Mouse (Mus musculus) lung, postnatal 14 days (tissue): ENCODE data around the gene Men1.

Experiments used
- DNase-seq: peaks from one replicate; pipeline ENCODE4 v3.0.0; 2021

Gene Men1

DNA sequence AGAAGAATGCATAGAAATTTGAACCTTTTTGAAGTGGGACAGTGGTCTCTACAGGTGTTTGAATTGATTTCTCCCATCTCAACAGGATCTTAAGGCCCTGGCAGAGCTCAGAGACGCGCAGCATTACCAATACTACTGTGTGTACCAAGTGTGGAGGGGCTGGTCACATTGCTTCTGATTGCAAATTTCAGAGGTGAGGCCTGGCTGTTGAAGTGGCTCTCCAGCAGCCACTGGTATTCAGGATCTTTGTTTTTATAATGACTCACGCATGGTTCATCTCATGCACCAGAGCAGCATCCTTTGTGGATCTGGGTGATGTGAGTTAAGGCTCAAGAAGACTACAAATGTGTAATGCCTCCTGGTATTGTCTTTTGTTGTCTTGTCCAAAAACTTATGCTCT is 37.7 kb downstream of the Men1 start:
- DNase-seq: no peak

DNA sequence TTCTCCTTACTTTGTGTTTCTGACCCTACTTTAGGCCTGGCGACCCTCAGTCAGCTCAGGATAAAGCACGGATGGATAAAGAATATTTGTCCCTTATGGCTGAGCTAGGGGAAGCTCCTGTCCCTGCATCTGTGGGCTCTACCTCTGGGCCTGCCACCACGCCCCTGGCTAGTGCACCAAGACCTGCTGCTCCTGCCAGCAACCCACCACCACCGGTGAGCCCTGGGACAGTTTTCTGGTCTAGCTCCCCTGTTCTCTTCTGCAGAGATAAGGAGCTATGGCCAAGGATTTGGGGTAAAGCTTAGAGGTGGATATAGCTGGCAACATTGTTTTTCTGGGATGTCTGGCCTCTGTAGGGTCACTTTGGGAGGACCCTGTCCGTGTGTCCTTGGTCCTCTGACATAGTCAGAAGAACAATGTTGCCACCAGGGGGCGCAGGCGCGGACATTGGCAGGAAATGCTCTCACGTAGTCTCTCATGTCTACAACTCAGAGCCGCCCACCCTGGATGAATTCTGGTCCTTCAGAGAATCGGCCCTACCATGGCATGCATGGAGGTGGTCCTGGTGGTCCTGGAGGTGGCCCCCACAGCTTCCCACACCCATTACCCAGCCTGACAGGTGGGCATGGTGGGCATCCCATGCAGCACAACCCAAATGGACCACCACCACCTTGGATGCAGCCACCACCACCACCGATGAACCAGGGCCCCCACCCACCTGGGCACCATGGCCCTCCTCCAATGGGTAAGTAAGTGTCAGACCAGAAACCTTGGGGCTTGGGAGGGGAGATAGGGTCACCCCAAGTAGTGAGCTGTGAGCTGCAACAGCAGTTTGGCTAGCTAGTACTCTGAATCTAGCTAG is 39.0 kb downstream of the Men1 start:
- DNase-seq: peak; percentile 93

DNA sequence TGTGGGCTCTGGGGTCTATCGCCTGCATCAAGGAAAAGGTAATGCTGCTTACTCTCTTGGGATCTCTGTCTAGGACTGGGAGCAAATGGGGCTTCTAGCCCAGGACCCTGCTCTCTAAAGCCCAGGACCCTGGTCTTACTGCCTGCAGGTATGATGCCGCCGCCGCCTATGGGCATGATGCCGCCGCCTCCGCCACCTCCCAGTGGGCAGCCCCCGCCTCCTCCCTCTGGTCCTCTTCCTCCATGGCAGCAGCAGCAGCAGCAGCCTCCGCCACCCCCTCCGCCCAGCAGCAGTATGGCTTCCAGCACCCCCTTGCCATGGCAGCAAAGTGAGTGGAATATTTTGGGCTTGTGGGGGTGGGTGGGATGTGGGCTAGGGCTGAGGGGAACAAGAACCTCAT is 39.8 kb downstream of the Men1 start:
- no peak for DNase-seq

DNA sequence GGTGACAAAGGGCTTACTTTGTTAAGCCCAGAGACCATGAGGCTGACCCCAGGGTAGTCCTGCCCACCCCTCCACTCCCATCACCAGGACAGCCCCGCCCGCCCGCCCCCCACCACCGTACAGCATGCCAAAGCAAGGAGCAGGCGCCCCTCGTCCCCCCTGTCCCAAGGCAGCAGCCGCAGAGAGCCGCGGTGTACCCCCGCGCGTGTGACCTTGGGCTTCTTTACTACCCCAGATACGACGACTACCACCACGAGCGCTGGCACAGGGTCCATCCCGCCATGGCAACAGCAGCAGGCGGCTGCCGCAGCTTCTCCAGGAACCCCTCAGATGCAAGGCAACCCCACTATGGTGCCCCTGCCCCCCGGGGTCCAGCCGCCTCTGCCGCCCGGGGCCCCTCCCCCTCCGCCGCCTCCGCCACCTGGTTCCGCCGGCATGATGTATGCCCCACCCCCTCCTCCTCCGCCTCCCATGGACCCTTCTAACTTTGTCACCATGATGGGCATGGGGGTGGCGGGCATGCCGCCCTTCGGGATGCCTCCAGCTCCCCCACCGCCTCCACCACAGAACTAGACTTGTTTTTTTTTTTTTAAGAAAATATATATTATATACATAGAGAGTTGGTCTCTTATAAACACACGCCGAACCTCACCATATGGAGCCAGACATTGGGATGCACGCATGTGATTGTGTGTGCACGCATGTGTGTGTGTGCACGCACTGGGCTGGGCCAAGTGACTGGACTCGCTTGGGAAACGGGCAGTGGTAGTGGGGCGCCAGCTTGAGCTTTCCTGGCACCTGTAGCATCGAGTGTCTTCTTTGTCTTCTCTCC is 40.9 kb downstream of the Men1 start:
- DNase-seq: no peak

DNA sequence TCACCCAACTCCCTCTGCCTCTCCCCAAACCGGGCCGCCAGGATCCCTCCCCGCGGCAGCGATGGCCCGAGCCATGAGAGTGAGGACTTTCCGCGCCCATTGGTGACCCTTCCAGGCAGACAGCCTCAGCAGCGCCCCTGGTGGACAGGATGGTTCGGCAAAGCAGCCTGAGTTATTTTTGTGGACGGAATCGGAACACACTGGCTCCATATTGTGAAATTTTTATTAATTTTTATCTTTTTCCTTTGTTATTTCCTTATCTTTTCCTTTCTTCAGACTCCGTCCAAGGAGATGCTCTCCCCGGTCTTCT is 41.4 kb downstream of the Men1 start:
- peak; percentile 67 for DNase-seq

DNA sequence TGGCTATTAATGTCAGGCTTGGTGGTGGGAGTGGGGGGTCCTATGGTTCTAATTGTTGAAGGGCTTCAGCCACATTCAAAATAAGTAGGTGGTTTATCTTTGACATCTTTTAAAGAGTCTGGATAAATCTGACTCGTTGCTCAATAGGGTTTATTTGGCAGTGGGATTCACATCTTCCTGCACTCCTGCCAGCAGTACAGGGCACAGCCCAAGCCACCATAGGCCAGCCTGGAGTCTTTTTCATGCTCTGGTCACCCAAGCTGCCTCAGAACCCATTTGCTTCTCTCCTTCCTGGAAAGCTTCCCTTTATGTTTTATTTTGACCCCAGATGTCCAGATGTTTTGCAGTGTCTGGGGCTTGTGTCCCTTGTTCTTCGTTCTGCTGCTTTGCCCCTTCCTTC is 41.9 kb downstream of the Men1 start:
- DNase-seq: no peak

DNA sequence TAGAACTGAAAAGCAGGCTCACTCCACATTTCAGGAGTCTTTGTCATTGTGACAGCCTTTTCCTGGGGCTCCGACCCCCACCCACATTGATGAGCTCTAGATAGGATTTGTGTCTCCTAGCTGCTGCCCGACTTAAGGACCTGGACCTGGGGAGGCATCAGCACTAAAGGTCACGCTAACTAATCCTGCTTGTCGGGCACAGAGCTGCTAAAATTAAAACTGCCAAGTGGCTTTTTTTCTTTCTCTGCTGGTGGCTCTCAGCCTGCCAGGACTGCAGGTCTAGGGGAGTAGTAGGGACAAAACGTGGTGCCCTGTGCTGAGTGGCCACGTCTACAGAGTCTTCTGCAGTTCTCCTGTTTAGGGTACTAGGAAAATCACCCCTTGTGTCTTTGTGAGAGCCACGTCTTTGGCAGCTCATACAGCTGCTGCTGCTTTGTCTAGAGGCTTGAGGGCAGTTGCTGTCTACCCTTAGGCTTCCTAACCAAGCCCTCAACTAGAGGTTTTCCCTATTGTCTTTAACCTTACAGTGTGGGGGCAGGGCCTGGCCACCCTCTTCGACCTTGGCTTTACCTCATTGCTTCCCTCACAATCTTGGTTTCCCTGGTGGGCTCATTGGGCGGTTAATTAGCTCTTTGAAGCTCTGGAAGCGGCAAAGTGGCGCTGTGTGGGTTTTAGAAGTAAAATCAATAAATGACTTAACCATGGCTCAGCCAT is 42.7 kb downstream of the Men1 start:
- DNase-seq: no peak

DNA sequence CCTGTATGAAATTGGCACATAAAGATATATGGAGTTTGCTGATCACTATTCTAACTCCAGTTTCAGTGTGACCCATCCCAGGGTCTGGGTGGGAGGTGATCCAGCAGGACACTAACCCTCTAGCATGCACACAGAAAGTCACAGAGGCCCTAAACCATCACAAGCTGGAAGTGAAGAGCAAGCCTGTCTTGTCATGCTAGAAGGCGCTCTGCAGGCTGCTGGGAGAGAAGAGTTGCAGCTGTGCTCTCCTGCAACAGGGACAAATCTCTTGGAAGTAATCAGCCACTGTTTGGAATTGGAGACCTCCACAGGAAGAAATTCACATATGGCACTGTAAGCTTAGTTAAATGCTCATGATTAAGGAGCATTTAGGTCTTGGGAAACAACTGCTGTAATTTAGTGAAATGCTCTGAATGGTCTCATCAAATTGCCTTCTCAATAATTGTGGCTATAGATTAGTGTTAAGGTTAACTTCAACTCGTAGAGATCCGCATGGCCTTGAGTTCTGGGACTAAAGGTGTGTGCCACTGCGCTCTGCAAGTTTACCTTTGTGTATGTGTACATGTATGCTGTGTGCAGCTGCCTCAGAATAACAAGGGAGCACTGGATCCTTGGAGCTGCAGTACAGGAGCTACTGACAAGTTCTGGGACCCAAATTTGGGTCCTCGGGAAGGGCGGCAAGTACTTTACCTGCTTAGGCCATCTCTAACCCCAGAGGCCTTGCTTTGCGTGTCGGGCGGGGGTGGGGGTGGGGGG is 45.8 kb downstream of the Men1 start:
- no peak for DNase-seq

DNA sequence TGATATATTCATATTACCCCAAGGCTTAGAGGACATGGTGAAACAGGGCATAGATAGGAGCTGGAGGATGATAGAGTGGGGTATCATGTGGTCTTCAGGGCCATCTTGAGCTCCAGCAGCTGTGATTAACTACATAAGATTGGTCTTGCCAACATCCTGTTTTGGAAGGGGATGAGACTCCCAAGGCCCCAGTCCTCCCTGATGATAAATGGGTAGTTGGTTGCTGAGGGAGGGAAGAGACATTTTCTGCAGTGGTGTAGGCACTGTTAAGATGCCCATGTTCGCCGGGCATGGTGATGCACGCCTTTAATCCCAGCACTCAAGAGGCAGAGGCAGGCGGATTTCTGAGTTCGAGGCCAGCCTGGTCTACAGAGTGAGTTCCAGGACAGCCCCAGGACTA is 46.5 kb downstream of the Men1 start:
- DNase-seq: no peak

DNA sequence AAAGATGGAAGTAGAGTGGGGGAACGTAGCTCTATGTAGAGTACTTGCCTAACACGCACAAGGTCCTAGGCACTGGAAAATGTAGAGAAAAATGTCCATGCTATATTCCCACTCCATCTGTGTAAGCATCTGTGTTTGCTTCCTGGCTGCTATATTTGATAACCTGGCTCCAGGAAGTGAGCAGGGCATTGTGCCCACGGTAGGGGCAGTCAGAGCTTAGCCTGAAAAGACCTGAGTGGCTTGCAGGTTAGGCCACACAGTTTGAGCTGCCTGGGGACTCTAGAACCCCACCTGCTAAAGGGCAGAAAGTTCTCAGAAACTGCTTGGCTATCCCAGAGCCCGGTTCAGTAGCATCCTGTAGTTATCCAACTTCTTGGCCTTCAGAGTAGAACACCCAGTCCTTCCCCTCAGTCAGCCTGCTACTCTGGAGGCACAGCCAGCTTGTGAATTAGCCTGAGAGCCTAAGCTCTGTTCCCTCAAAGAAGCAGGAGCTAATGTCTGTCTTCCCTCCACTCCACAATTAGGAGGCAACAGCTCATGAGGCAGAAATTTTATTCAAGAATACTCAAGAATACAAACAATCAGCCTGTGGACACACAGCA is 47.6 kb downstream of the Men1 start:
- DNase-seq: no peak

DNA sequence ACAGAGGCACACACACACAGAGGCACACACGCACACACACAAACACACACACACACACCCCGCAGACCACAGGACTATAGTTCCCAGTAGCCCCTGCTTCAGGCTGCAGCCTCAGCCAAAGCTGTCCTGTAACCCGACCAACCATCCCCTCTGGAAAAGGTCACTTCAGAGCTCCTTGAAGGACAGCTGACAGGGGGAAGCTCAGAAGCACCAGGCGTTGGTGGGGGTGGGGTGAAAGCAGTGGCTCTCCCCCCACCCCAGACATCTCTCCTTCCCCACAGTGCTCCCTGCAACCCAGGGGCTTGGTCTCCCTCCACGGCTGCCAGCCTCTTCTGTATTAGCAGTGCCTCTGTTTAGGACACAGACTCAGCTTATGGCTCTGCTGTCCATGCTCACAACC is 48.7 kb downstream of the Men1 start:
- DNase-seq: no peak

DNA sequence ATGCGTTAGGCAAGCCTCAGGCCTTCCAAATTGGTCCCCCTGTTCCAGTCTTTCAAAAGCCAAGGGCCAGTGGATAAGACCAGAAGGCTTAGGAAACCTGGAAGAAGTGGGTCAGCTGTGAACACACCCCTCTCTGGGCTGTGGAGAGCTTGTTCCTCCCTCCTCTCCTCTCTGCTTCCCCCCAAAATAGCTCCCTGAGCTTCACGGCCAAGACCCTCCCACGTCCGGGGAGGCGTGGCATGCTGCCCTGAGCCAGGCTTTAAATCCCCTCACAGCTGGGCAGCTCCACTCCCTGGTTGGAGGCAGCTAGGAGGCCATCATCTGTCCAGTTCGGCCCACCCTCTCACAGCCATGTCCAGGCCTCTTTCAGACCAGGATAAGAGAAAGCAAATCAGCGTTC is 49.3 kb downstream of the Men1 start, which contains the start of gene Pygm:
Gene Pygm (plus strand): TSS at position 272 of the 400 bp plus-strand sequence.
- peak; percentile 78 for DNase-seq

DNA sequence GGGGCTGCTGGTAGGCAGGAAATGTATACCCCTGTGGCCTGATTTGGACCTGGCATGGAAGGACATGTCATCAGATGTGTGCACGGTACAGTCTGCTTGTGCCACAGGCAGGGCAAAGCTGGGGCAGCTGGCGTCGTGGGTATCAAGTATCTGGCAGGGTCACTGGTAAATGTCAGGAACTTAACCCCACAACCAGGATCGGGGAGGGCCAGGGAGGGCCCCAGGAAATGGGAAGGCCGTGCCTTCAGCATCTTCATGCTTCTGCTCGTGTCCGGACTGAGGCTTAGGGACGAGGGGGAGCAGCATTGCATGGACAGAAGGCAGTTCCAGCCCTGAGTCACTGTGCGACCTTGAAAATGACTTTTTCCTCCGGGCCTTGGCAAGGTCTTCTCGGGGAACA is 50.2 kb downstream of the Men1 start:
- DNase-seq: no peak

DNA sequence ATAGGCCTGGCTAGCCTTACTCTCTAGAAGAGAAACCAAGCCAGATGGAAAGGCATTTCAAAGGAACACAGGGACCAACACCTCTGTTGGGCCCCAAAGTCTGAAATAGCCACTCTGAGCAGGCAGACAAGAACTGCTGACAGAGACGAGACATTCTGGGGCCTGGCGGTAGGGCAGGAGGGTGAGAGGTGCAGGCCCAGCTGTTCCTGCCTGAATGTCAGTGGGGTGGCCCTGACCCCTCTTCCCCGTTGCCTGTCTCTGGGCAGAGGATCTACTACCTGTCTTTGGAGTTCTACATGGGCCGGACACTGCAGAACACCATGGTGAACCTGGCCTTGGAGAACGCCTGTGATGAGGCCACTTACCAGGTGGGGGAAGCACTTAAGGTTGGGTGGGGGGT is 50.6 kb downstream of the Men1 start:
- DNase-seq: no peak

DNA sequence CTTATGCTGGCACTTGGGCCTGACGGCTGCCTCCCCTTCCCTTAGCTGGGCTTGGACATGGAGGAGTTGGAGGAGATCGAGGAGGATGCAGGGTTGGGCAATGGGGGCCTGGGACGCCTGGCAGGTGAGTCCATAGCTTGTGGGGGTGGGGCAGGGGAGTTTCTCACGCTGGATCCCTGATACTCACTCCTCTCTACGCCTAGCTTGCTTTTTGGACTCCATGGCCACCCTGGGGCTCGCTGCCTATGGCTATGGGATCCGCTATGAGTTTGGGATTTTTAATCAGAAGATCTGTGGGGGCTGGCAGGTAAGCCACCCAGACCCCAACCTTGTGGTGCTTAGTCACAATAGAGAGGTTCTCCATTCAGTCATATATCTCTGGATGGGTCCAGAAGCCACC is 51.0 kb downstream of the Men1 start:
- DNase-seq: no peak

DNA sequence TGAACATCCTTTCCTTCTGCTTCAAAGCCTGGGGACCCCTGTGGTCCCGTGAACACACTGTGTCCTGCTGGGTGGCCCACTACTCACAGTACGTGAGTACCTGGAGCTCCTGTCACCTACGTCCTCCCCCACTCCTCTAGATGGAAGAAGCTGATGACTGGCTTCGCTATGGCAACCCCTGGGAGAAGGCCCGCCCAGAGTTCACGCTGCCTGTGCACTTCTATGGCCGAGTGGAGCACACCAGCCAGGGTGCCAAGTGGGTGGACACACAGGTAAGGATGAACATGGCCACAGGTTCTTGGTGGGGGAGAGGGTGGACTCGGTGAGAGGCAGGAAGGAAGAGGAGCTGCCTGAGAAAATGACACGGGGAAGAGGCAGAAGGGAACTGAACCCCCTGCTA is 51.5 kb downstream of the Men1 start:
- DNase-seq: no peak

DNA sequence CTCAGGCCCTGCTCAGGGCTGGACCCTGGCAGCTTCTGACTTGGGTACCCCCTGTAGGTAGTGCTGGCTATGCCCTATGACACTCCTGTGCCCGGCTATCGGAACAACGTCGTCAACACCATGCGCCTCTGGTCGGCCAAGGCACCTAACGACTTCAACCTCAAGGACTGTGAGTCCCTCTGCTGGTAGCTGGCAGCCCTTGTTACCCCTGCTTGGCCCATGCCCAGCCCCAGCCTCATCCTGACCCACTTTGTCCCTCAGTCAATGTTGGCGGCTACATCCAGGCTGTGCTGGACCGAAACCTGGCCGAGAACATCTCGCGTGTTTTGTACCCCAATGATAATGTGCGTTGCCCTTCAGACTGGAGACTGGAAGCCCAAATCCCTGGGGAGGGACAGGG is 53.2 kb downstream of the Men1 start:
- no peak for DNase-seq

DNA sequence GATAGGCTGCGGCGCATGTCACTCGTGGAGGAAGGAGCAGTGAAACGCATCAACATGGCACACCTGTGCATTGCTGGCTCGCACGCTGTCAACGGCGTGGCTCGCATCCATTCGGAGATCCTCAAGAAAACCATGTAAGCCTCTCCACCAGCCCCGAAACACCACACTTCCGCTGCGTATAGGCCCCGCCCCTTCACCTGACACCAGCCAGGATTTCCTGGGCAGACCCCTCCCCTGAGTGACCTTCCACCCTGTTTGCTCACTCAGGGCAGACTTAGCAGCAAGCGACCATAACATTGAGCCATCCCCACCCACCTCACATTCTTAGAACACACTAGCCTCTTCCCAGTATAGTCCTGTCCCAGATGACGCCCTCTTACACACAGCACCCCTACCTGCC is 55.0 kb downstream of the Men1 start:
- DNase-seq: no peak

DNA sequence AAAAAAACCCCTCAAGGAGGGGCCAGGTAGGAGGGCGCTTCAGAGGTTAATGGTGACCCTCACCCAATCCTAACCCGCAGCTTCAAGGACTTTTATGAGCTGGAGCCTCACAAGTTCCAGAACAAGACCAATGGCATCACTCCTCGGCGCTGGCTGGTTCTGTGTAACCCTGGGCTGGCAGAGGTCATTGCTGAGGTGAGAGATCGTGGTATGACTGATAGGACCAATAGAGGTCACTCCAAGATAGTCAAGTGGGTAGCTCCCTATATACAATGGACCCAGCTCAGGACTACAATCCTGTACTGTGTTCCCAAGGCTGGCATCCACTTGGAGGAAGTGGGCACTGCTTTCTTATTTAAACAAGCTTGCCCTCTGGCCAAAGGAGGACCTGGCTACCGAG is 55.5 kb downstream of the Men1 start:
- no peak for DNase-seq
